10 mouse cellular contexts compared by ENCODE assay signal in genomic region chr6:38206941-38207531, GRCm38 (mm10). TPM values are rescaled to one million over a fixed set of nuclear protein-coding genes. Genes with fewer than 3 reads are reported as not detected.
DNase-seq lines count a peak whose midpoint lies in the region; ATAC-seq lines count a peak whose summit lies in the region.
"Had no signal": no experiment of that assay in that cellular context is flagged by ENCODE, and none has a peak within 500 bp of the region (broad histone marks: within the 10 kb centered on the region; RNA-seq: fewer than 3 reads in every experiment).

No protein-coding gene starts in this region.

- no peak for ATAC-seq in kidney, embryonic 16.5 days (ENCODE audit: low FRiP score, low TSS enrichment)
- ATAC-seq in hindbrain, embryonic 16.5 days, result peak; percentile 46
- no peak for ATAC-seq in neural tube, embryonic 15.5 days (ENCODE audit: low FRiP score)
- ATAC-seq: Patski had no signal

- H3K9ac ChIP-seq in kidney, embryonic 16.5 days (replicated peaks; ENCODE audit: low read length), result no peak overlapping the region
- H3K9ac ChIP-seq in hindbrain, embryonic 16.5 days (ENCODE audit: low read depth, low read length), result no peak overlapping the region
- no peak overlapping the region for H3K9ac ChIP-seq in neural tube, embryonic 15.5 days (replicated peaks)

- H3K27me3 ChIP-seq in kidney, embryonic 16.5 days (ENCODE audit: insufficient read depth, low read length), result no peaks in the 10 kb centered on the region
- H3K27me3 ChIP-seq in embryonic facial prominence, embryonic 10.5 days (replicated peaks; ENCODE audit: low read depth, poor library complexity, severe bottlenecking), result peaks cover 15% of the 10 kb centered on the region; the same call in 1 of the 2 replicates
- H3K27me3 ChIP-seq in hindbrain, embryonic 16.5 days (replicated peaks; ENCODE audit: control insufficient read depth, insufficient read depth, low read length), result no peaks in the 10 kb centered on the region
- H3K27me3 ChIP-seq in neural tube, embryonic 15.5 days (replicated peaks), result no peaks in the 10 kb centered on the region
- H3K27me3 ChIP-seq: Patski had no signal

- H3K36me3 ChIP-seq in kidney, embryonic 16.5 days (ENCODE audit: insufficient read depth, low read length), result no peaks in the 10 kb centered on the region
- peaks cover 20% of the 10 kb centered on the region for H3K36me3 ChIP-seq in embryonic facial prominence, embryonic 10.5 days (replicated peaks)
- H3K36me3 ChIP-seq in hindbrain, embryonic 16.5 days (ENCODE audit: control insufficient read depth, insufficient read depth, low read length), result no peaks in the 10 kb centered on the region
- H3K36me3 ChIP-seq in neural tube, embryonic 15.5 days, result no peaks in the 10 kb centered on the region

- 15% methylated on average over 8 of the region's 8 CpGs for WGBS in kidney, embryonic 16.5 days
- 6% methylated on average over 8 of the region's 8 CpGs for WGBS in embryonic facial prominence, embryonic 10.5 days
- 9% methylated on average over 8 of the region's 8 CpGs for WGBS in hindbrain, embryonic 16.5 days
- 13% methylated on average over 8 of the region's 8 CpGs for WGBS in neural tube, embryonic 15.5 days

- no peak for DNase-seq in kidney, adult 18-20 months
- peak; percentile 68 for DNase-seq in embryonic facial prominence, embryonic 10.5 days (ENCODE audit: low spot score)
- no peak for DNase-seq in gastrocnemius, postnatal 25 days
- no peak for DNase-seq in layer of hippocampus, adult 18-20 months (ENCODE audit: low spot score in 2 of 2)
- DNase-seq in lung, postnatal 10 days, result no peak
- DNase-seq: cerebellum, postnatal 14 days had no signal

- H3K9me3 ChIP-seq in kidney, embryonic 16.5 days (ENCODE audit: low read length), result peaks cover 5% of the 10 kb centered on the region; the same call in 1 of the 2 replicates
- peaks cover 5% of the 10 kb centered on the region; the same call in 1 of the 2 replicates for H3K9me3 ChIP-seq in embryonic facial prominence, embryonic 10.5 days
- H3K9me3 ChIP-seq in hindbrain, embryonic 16.5 days (ENCODE audit: control insufficient read depth, low read length), result no peaks in the 10 kb centered on the region
- H3K9me3 ChIP-seq in neural tube, embryonic 15.5 days (replicated peaks), result no peaks in the 10 kb centered on the region

- H3K4me3 ChIP-seq in kidney, embryonic 16.5 days (ENCODE audit: low read length), result no peak overlapping the region
- H3K4me3 ChIP-seq in embryonic facial prominence, embryonic 10.5 days, result 0 out of 2 replicates have a peak overlapping the region, but pooled peaks have one; percentile 0
- no peak overlapping the region for H3K4me3 ChIP-seq in hindbrain, embryonic 16.5 days (ENCODE audit: low read length)
- H3K4me3 ChIP-seq in neural tube, embryonic 15.5 days (replicated peaks), result no peak overlapping the region

- peaks cover 30% of the 10 kb centered on the region for H3K4me1 ChIP-seq in kidney, embryonic 16.5 days (ENCODE audit: insufficient read depth, low read length)
- peaks cover 53% of the 10 kb centered on the region for H3K4me1 ChIP-seq in embryonic facial prominence, embryonic 10.5 days
- H3K4me1 ChIP-seq in hindbrain, embryonic 16.5 days (ENCODE audit: control insufficient read depth, insufficient read depth, low read depth, low read length), result peaks cover 9% of the 10 kb centered on the region
- H3K4me1 ChIP-seq in neural tube, embryonic 15.5 days, result peaks cover 40% of the 10 kb centered on the region

- no peak overlapping the region for H3K4me2 ChIP-seq in kidney, embryonic 16.5 days (replicated peaks; ENCODE audit: low read depth, low read length)
- H3K4me2 ChIP-seq in hindbrain, embryonic 16.5 days (ENCODE audit: low read length), result no peak overlapping the region
- no peak overlapping the region for H3K4me2 ChIP-seq in neural tube, embryonic 15.5 days

- peak overlapping the region; percentile 7; the same call in 1 of the 2 replicates for H3K27ac ChIP-seq in kidney, embryonic 16.5 days (ENCODE audit: low read length)
- H3K27ac ChIP-seq in embryonic facial prominence, embryonic 10.5 days (replicated peaks), result peak overlapping the region; percentile 77
- peak overlapping the region; percentile 41 for H3K27ac ChIP-seq in hindbrain, embryonic 16.5 days (ENCODE audit: low read depth, low read length)
- peak overlapping the region; percentile 14; the same call in 1 of the 2 replicates for H3K27ac ChIP-seq in neural tube, embryonic 15.5 days (replicated peaks)

RNA-seq across cellular contexts. Expression of gene D630045J12Rik, which starts 46.8 kb away (rescaled TPM):
- polyA plus RNA-seq in kidney, embryonic 16.5 days (2015; fragmentation: Nextera tagmentation; extraction: Ambion mirVana), result 5.7 and 7.2 TPM in 2 replicates
- 7.4 and 8.1 TPM in 2 replicates for polyA plus RNA-seq in embryonic facial prominence, embryonic 10.5 days (2016; fragmentation: Nextera tagmentation; extraction: Ambion mirVana)
- polyA plus RNA-seq in hindbrain, embryonic 16.5 days (2015; fragmentation: Nextera tagmentation; extraction: Ambion mirVana), result 10.4 and 13.6 TPM in 2 replicates
- 11.3 and 12.6 TPM in 2 replicates for polyA plus RNA-seq in neural tube, embryonic 15.5 days (2015; fragmentation: Nextera tagmentation; extraction: Ambion mirVana)
- total RNA-seq in gastrocnemius, postnatal 25 days (2021), result under 1 TPM; 0.46 to 0.56 TPM
- total RNA-seq in layer of hippocampus, adult 18-20 months (2021), result 10 to 100 TPM; 35.1 to 36.3 TPM

Comparison
In these comparisons a context has a peak if more than half of its experiments do, and no peak if none do; other contexts are left out.
1. H3K27ac ChIP-seq: peak in every context shown above with its lines; median percentile 77 in embryonic facial prominence, embryonic 10.5 days; 41 in hindbrain, embryonic 16.5 days; 14 in neural tube, embryonic 15.5 days; 7 in kidney, embryonic 16.5 days.